Mouse (Mus musculus) MEL (cell line): Measurements from ENCODE around the gene Msmo1. TPM values are rescaled to one million over a fixed set of nuclear protein-coding genes. Genes with fewer than 3 reads are reported as not detected.

ENCODE experiments used
- DNase-seq: peaks from one replicate; pipeline ENCODE4 v3.0.0; 2011; ENCODE audit warnings: low read depth, low spot score
- H3K27ac ChIP-seq: 2 replicates; pipeline ENCODE4 v1.5.1; 2012; ENCODE audit warnings: low read depth, mild to moderate bottlenecking, control low read depth, low read length, moderate library complexity; ENCODE audit not compliant: control insufficient read depth
- H3K27me3 ChIP-seq, 2 experiments: fragments of 150-350 bp in 1 of 2; sonication (generic) in 1 of 2; 2 replicates each; pipeline ENCODE4 v1.6.1; 2012; ENCODE audit warnings: low read length in 2 of 2, mild to moderate bottlenecking in 2 of 2, improper control_type of control experiment in 1 of 2, moderate library complexity in 1 of 2; ENCODE audit not compliant: insufficient read depth in 2 of 2, control insufficient read depth in 1 of 2
- H3K36me3 ChIP-seq, 2 experiments: 2 replicates each; pipeline ENCODE4 v1.6.1; 2012 to 2014; ENCODE audit warnings: low read length in 2 of 2, improper control_type of control experiment in 1 of 2, inconsistent platforms in 1 of 2, mild to moderate bottlenecking in 1 of 2; ENCODE audit not compliant: insufficient read depth in 2 of 2, control insufficient read depth in 1 of 2
- H3K4me1 ChIP-seq, 2 experiments: fragments of 150-350 bp in 1 of 2; sonication (generic) in 1 of 2; 2 replicates each; pipeline ENCODE4 v1.6.1; 2012; ENCODE audit warnings: low read length in 2 of 2, improper control_type of control experiment in 1 of 2, mild to moderate bottlenecking in 1 of 2; ENCODE audit not compliant: insufficient read depth in 2 of 2, control insufficient read depth in 1 of 2
- H3K4me3 ChIP-seq, 2 experiments: fragments of 150-350 bp in 1 of 2; sonication (generic) in 1 of 2; 2 replicates each; pipeline ENCODE4 v1.5.1; 2012; ENCODE audit warnings: low read depth in 2 of 2, low read length in 2 of 2, mild to moderate bottlenecking in 2 of 2, moderate library complexity in 2 of 2, control low read depth in 1 of 2, improper control_type of control experiment in 1 of 2; ENCODE audit not compliant: control insufficient read depth in 1 of 2, insufficient read depth in 1 of 2
- H3K79me2 ChIP-seq: 2 replicates; pipeline ENCODE4 v1.6.1; 2012; ENCODE audit warnings: mild to moderate bottlenecking, low read length, moderate library complexity; ENCODE audit not compliant: control insufficient read depth, poor library complexity, insufficient read depth
- H3K9ac ChIP-seq: 2 replicates; pipeline ENCODE4 v1.6.1; 2012; ENCODE audit warnings: low read depth, mild to moderate bottlenecking, control low read depth, low read length, moderate library complexity; ENCODE audit not compliant: control insufficient read depth, poor library complexity, severe bottlenecking
- H3K9me3 ChIP-seq: fragments of 150-350 bp; sonication (generic); replicated peaks from 2 replicates; pipeline ENCODE4 v1.6.1; 2012; ENCODE audit warnings: mild to moderate bottlenecking, low read length, improper control_type of control experiment, moderate library complexity; ENCODE audit not compliant: insufficient read depth
- CHD2 ChIP-seq: IDR thresholded peaks from 2 replicates; pipeline ENCODE4 v1.6.1; 2011; ENCODE audit warnings: low read length, improper control_type of control experiment
- E2F4 ChIP-seq: IDR thresholded peaks from 2 replicates; pipeline ENCODE4 v1.6.1; 2011; ENCODE audit warnings: low read depth, low read length, improper control_type of control experiment, borderline replicate concordance
- ELF1 ChIP-seq: IDR thresholded peaks from 2 replicates; pipeline ENCODE4 v1.6.1; 2014; ENCODE audit warnings: low read depth, mild to moderate bottlenecking, inconsistent platforms, low read length, improper control_type of control experiment, moderate library complexity
- ETS1 ChIP-seq: IDR thresholded peaks from 2 replicates; pipeline ENCODE4 v1.6.1; 2012; ENCODE audit warnings: low read depth, mild to moderate bottlenecking, inconsistent platforms, low read length, improper control_type of control experiment, moderate library complexity
- JUND ChIP-seq: IDR thresholded peaks from 2 replicates; pipeline ENCODE4 v1.6.1; 2011; ENCODE audit warnings: low read depth, mild to moderate bottlenecking, improper control_type of control experiment, low read length
- KAT2A ChIP-seq: conservative IDR thresholded peaks from 2 replicates; pipeline ENCODE4 v1.6.1; 2012; ENCODE audit warnings: low read depth, low read length, improper control_type of control experiment, inconsistent platforms
- MEF2A ChIP-seq: IDR thresholded peaks from 2 replicates; pipeline ENCODE4 v1.6.1; 2014; ENCODE audit warnings: low read depth, mild to moderate bottlenecking, inconsistent platforms, low read length, improper control_type of control experiment; ENCODE audit not compliant: poor library complexity, insufficient replicate concordance, severe bottlenecking; ENCODE audit errors: extremely low read depth
- MYB ChIP-seq: IDR thresholded peaks from 2 replicates; pipeline ENCODE4 v1.6.1; 2011; ENCODE audit warnings: mild to moderate bottlenecking, low read depth, low read length, improper control_type of control experiment
- POLR2AphosphoS2 ChIP-seq: IDR thresholded peaks from 2 replicates; pipeline ENCODE4 v1.6.1; 2011; ENCODE audit warnings: low read length, improper control_type of control experiment
- POLR2AphosphoS5 ChIP-seq: IDR thresholded peaks from 2 replicates; pipeline ENCODE4 v1.6.1; 2012; ENCODE audit warnings: low read depth, borderline replicate concordance, mild to moderate bottlenecking, inconsistent platforms, low read length, moderate library complexity, mixed read lengths
- RAD21 ChIP-seq: IDR thresholded peaks from 2 replicates; pipeline ENCODE4 v1.6.1; 2011; ENCODE audit warnings: mild to moderate bottlenecking, low read depth, low read length, improper control_type of control experiment
- SIN3A ChIP-seq: IDR thresholded peaks from 2 replicates; pipeline ENCODE4 v1.6.1; 2012; ENCODE audit warnings: low read length, improper control_type of control experiment, inconsistent platforms
- SMC3 ChIP-seq: IDR thresholded peaks from 2 replicates; pipeline ENCODE4 v1.6.1; 2011; ENCODE audit warnings: low read depth, low read length, improper control_type of control experiment
- TCF12 ChIP-seq: IDR thresholded peaks from 2 replicates; pipeline ENCODE4 v1.6.1; 2014; ENCODE audit warnings: low read depth, mild to moderate bottlenecking, inconsistent platforms, low read length, improper control_type of control experiment, moderate library complexity
- UBTF ChIP-seq: IDR thresholded peaks from 2 replicates; pipeline ENCODE4 v1.6.1; 2012; ENCODE audit warnings: low read depth, mild to moderate bottlenecking, inconsistent platforms, low read length, improper control_type of control experiment, moderate library complexity, borderline replicate concordance; ENCODE audit not compliant: insufficient read depth
- USF1 ChIP-seq: IDR thresholded peaks from 2 replicates; pipeline ENCODE4 v1.6.1; 2014; ENCODE audit warnings: low read depth, mild to moderate bottlenecking, inconsistent platforms, low read length, improper control_type of control experiment, moderate library complexity
- ZC3H11A ChIP-seq: IDR thresholded peaks from 2 replicates; pipeline ENCODE4 v1.6.1; 2012; ENCODE audit warnings: low read depth, mild to moderate bottlenecking, inconsistent platforms, low read length, improper control_type of control experiment
- ZKSCAN1 ChIP-seq: IDR thresholded peaks from 2 replicates; pipeline ENCODE4 v1.6.1; 2012; ENCODE audit warnings: low read depth, mild to moderate bottlenecking, inconsistent platforms, low read length, improper control_type of control experiment, moderate library complexity
- ZNF384 ChIP-seq: IDR thresholded peaks from 2 replicates; pipeline ENCODE4 v1.6.1; 2012; ENCODE audit warnings: low read depth, mild to moderate bottlenecking, inconsistent platforms, low read length, improper control_type of control experiment
- polyA plus RNA-seq, 2 experiments: library from polyadenylated mRNA; stranded (reverse) in 1 of 2; unstranded in 1 of 2; fragments of >175 nt in 1 of 2; fragments of >200 nt in 1 of 2; gene quantifications; 2 replicates each; pipeline versions ENCODE4 v1.2.1 to v1.2.4; 2012; ENCODE audit warnings: low replicate concordance in 2 of 2, low read depth in 1 of 2; ENCODE audit not compliant: insufficient read length in 2 of 2, insufficient read depth in 1 of 2, missing spikeins in 1 of 2
- total RNA-seq: library from RNA; depleted of rRNA; stranded (reverse); fragments of 300-350 nt; gene quantifications from 2 replicates; pipeline ENCODE4 v1.2.3, GENCODE M21; 2012

Gene Msmo1
- total and polyA plus RNA-seq, 3 experiments = 13.8 to 22.1 TPM; not detected in 1

GRCm38 (mm10) chr8:64707481-64707880, 26.1 kb downstream of the Msmo1 start:
- Histone ChIP-seq H3K4me3 (no peak overlapping the region), H3K36me3 (no peaks in the 10 kb centered on the region)
- TF ChIP-seq ZNF384 (no peak), MEF2A (no peak), UBTF (no peak), KAT2A (no peak), ETS1 (no peak), USF1 (no peak), E2F4 (no peak), POLR2AphosphoS5 (no peak), CHD2 (no peak), ZC3H11A (no peak)
- TF ChIP-seq, all 39 proteins: peak for 0

DNA sequence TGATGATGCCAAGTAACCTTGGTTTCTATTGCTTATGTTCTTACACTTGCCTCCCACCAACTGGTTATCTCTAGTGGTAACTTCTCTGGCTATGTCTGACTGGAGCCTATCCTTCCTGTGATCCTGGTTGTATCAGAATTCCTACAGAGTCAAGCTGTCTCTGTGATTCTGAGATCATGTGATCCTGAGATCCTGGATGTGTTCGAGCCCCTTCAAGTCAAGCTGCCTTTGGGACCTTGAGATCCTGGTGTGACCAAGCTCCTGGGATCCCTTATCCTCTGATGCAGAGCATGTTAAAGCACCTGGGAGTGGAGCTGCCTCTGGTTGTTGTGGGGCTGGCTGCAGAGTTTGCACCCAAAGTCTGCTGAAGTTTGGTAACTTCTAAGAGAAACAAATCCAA, 30.4 kb downstream of the Msmo1 start:
- DNase-seq = no peak
- Histone ChIP-seq H3K9ac (no peak overlapping the region), H3K27ac (no peak overlapping the region), H3K79me2 (no peaks in the 10 kb centered on the region), H3K36me3 (no peaks in the 10 kb centered on the region), H3K9me3 (no peaks in the 10 kb centered on the region), H3K4me1 (no peaks in the 10 kb centered on the region), H3K4me3 (no peak overlapping the region), H3K27me3 (no peaks in the 10 kb centered on the region; a peak in 1 of 4 replicates)
- no peak for TF ChIP-seq JUND
- no peak for TF ChIP-seq ZKSCAN1
- no peak for TF ChIP-seq POLR2AphosphoS2
- no peak for TF ChIP-seq SIN3A
- TF ChIP-seq POLR2AphosphoS5 = no peak
- TF ChIP-seq RAD21 = no peak
- TF ChIP-seq ETS1 = no peak
- TF ChIP-seq TCF12 = no peak
- TF ChIP-seq SMC3 = no peak
- no peak for TF ChIP-seq ZNF384
- TF ChIP-seq MYB = no peak
- TF ChIP-seq CHD2 = no peak
- TF ChIP-seq ELF1 = no peak
- TF ChIP-seq E2F4 = no peak

More at GRCm38 (mm10) chr8:64707481-64707880, 26.1 kb downstream of the Msmo1 start:
- H3K27ac ChIP-seq = no peak overlapping the region
- no peaks in the 10 kb centered on the region for H3K79me2 ChIP-seq
- DNase-seq = no peak
- H3K4me1 ChIP-seq = no peaks in the 10 kb centered on the region
- no peaks in the 10 kb centered on the region for H3K9me3 ChIP-seq
- H3K9ac ChIP-seq = no peak overlapping the region
- no peaks in the 10 kb centered on the region for H3K27me3 ChIP-seq
